Mouse (Mus musculus) layer of hippocampus, adult 9-10 months (tissue): Measurements from ENCODE around the gene Mccc1.

Experiments
- DNase-seq: peaks from one replicate; pipeline ENCODE4 v3.0.0; 2022; ENCODE audit warnings: low spot score

Gene Mccc1

GRCm38 (mm10) chr3:36000275-36001239, at the start of gene Mccc1:
Gene Mccc1 (minus strand): TSS chr3:36000678.
- peak; percentile 96 for DNase-seq

- no peak for DNase-seq
Observed at GRCm38 (mm10) chr3:36049106-36049505, 48.6 kb upstream of the Mccc1 start.

- no peak for DNase-seq
Observed at GRCm38 (mm10) chr3:36045086-36045485, 44.6 kb upstream of the Mccc1 start.

DNA sequence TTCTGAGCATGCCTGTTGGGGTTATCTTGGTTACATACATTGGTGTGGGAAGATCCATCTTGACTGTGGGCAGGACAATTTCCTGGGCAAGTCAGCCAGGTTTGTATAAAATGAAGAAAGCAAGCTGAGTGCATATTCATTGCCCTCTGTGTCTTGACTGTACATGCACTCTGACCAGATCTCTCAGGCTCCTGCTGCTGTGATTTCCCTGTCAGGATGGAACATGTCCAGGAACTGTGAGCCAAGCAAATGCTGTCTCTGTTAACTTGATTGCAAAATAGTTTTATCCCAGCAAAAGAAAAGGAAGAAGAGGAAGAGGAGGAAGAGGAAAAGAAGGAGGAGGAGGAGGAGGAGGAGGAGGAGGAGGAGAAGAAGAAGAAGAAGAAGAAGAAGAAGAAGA, 44.0 kb upstream of the Mccc1 start:
- DNase-seq, result no peak

DNA sequence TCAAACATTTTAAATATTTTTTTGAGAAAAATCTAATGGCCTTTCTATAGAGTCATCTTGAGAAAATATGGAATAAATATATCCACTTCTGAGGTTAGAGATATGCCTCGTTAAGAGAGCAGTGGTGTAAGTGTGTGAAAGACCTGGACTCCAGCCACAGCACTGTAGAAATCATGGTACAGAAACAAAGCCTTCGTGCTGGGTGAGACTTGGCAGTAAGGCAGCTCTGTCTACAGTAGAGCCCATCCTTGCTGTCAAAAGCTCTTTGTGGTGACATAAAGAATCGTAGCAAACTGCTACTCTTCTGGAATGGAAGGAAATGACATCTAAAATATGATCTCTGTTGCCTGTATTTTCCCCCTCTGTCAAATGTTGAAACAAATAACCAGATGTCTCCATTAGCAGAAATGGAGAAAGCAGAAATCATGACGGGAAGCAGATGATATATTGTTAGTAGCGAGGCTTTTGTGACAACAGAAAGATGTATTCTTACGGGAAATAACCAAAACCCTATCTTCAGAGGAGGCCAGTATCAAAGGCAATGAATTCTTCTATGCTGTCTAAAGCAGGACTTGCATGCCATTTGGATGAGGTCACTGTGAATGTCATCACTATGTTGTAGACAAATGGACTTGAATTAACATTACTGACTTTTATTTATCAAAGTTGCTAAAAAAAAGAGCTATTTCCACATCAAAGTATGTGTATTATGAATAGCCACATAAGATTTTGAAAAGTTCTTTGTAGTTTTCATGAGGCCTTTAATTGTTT, 31.4 kb upstream of the Mccc1 start:
- DNase-seq, result no peak

- DNase-seq, result no peak
Observed at GRCm38 (mm10) chr3:36029993-36030392, 29.5 kb upstream of the Mccc1 start.

- no peak for DNase-seq
Observed at GRCm38 (mm10) chr3:36025732-36026131, 25.3 kb upstream of the Mccc1 start.

GRCm38 (mm10) chr3:36011239-36011638, 10.8 kb upstream of the Mccc1 start:
- DNase-seq, result no peak

GRCm38 (mm10) chr3:36008411-36009154, 8.1 kb upstream of the Mccc1 start:
- no peak for DNase-seq

- DNase-seq, result no peak
Observed at GRCm38 (mm10) chr3:36004028-36004895, 3.8 kb upstream of the Mccc1 start.

DNA sequence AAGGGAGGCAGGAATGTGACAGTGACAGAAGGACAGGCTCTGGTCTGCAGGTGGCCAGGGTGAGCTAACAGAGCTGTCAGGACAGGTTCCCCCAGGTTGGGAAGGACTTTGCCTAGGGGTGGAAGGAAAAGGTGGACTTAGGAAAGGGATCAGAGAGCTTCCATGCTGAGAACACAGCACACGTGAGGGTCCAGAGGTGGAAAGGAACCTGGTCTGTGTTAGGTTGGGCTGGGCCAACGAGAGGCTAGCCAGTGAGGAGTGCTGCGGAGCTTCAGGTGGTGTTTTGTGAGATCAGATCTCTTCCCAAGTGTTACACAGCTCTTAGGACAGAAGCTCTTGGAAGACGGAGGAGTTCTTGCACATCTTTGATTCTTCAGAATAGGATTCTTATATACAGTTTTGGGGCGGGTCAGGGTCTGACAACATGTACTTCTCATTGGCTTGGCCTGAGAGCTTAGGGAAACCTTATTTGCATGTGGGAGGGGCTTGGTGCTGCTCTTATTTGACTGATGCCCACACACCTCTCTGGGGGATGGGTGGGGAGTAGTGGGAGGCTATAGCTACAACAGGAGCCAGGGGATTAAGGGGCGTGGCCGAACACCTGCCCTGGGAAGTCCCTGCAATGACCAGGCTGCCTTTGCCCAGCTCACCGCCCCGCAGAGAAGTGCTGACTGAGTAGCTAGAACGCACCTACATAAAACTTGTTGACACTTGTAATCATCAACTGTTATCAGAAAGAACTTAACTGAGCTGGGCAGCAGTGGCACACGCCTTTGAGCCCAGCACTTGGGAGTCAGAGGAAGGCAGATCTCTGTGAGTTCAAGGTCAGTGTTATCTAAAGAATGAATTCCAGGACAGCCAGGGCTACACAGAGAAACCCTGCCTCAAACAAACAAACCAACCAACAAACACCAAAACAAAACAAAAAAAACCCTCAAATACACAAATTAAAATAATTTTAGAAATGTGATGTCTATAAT, 5.6 kb downstream of the Mccc1 start:
- no peak for DNase-seq

- DNase-seq, result no peak
Observed at GRCm38 (mm10) chr3:35990715-35991114, 9.8 kb downstream of the Mccc1 start.

GRCm38 (mm10) chr3:35988031-35988430, 12.4 kb downstream of the Mccc1 start:
- DNase-seq, result no peak

DNA sequence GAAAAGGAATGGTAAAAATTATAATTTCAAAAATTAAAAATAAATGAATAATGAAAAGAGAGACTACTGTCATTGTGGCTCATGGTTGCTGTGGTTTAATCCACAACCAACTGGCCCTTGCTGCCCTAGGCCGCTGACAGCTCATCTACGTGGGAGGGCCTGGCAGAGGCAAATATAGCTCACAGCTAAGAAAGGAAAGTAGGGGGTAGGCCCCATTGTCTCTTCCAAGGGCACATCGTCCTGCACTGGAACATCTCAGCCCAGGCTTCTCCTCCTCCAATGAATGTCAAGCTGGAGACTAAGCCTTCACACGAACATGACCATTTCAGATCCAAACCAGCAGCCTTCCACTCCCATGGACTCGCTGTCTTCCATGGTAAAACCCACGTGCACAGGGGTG, 14.2 kb downstream of the Mccc1 start:
- no peak for DNase-seq

- no peak for DNase-seq
Observed at GRCm38 (mm10) chr3:35973551-35973950, 26.9 kb downstream of the Mccc1 start.

DNA sequence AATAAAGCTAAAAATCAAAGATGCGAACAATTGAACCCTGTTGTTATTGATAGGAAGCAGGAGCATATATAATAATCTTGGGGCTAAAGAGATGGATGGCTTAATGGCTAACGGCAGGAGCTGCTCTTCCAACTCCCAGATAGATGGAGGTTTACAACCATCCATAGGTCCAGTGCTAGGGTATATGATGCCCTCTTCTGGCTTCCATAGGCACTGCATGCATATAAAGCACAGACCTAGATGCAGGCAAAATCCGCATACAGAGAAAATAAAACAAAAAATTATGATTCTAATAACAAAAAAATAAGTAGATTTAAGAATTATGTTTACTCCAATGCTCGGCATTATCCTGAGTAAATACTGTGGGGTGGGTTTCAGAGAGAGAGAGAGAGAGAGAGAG, 27.5 kb downstream of the Mccc1 start:
- no peak for DNase-seq

- DNase-seq, result no peak
Observed at GRCm38 (mm10) chr3:35971149-35971548, 29.3 kb downstream of the Mccc1 start.

DNA sequence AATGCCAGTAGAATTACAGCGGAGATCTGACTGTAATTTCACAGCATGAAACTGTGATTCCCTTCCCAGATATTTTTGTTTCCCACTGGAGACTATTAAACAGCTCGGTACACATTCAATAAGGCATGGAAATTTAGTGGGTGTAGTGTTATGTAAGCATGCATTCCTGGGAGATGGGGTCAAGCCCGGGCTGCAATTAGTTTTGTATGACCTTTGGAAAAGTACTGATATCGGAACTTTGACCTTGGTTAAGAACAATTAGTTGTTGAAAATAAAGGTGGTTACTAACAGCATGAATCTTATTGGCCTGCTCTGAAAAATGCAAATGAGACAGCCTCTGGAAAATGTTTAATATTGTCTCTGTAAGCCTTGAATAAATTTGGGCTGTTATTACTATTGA, 30.0 kb downstream of the Mccc1 start:
- no peak for DNase-seq

- DNase-seq, result no peak
Observed at GRCm38 (mm10) chr3:35967366-35967921, 33.0 kb downstream of the Mccc1 start.

- no peak for DNase-seq
Observed at GRCm38 (mm10) chr3:35966493-35966892, 34.0 kb downstream of the Mccc1 start.
